Mouse (Mus musculus) erythroid progenitor cell, adult 5-6 weeks (primary cell): ENCODE results near the gene Baz2b. TPM values are rescaled to one million over a fixed set of nuclear protein-coding genes. Genes with fewer than 3 reads are reported as not detected.

ENCODE experiments used
- ATAC-seq: replicated peaks from 2 replicates; pipeline ENCODE4 v1.8.0; 2016; ENCODE audit warnings: moderate number of reproducible peaks, mild to moderate bottlenecking, moderate TSS enrichment, inconsistent platforms; ENCODE audit not compliant: poor library complexity, low FRiP score, severe bottlenecking
- total RNA-seq, 2 experiments: library from RNA; stranded (forward) in 1 of 2; stranded (reverse) in 1 of 2; fragments of 150-400 nt in 1 of 2; fragments of 186-747, 209-891 nt in 1 of 2; gene quantifications; 2 replicates each; pipeline versions ENCODE4 v1.2.3 to v1.2.4; 2015 to 2017; ENCODE audit warnings: low replicate concordance in 2 of 2

The Baz2b gene
- total RNA-seq, 2 experiments from 2014 or later, result 80.9 to 104 TPM

DNA sequence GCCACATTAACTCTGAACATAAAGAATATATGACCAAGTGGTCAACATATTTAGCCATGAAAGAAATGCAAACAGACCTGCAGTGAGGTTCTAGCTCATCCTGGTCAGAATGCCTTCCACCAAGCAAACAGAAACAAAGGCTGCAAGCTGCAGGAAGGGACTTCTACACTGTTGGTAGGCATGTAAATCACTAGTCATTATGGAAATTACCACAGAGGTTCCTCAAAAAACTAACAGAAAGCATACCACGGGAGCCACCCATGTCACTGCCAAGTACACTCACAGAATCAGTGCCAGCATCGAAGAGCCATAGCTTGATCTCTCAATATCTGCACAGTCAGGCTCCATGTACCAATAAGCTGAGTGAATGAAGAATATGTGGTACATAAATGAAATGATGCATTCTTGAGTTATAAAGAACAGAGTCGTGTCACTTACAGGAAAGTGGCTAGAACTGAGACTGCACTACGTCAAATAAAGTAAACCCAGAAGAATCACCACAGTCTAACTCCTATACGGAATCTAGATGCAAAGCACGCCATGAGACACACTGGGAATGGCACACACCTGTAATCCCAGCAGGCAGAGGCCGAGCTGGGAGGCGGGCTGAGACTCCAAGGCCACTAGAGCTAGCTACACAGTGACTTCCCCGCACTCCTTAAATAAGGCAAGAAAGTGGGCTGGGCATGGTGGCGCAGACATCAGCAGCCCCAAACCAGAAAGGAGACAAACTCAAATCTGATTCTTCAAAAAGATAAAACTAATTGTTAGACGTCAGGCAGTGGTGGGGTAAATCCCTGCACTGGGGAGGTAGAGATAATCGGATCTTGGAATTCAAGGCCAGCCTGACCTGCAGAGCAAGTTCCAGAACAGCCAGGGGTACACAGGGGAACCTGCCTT is 95.7 kb downstream of the Baz2b start:
- ATAC-seq, result no peak

DNA sequence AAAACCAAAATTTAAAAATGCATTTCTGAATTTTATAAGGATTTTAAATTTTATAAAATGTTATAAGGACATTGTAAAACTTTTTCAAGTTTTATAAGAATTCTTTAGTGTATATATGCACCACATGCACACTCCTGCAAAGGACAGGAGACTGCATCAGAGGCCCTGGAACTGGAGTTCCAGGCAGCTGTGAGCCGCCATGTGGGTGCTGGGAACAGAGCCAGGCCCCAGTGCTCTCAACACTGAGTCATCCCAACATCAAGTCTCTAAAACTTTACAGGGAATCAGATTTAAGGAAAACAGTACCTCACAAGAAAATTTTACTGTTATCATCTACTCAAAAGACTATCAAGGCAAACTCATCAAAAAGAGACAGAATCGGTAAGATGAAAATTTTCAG is 97.5 kb downstream of the Baz2b start:
- no peak for ATAC-seq

DNA sequence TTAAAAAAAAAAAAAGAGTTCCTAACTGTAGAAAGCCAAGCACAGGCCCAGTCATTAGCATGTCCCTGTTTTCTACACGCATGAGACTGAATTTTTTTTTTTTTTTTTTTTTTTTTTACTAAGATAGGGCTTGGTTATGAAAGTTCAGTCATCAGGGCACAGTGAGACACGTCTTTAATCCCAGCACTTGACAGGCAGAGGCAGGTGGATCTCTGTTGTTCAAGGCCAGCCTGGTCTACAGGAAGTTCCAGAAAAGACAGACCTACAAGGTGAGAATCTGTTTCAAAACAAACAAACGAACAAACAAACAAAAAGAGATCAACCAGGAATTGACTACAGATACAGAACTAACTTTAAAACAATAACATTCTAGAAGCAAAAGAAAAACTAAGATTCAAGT is 100.6 kb downstream of the Baz2b start:
- ATAC-seq, result no peak

DNA sequence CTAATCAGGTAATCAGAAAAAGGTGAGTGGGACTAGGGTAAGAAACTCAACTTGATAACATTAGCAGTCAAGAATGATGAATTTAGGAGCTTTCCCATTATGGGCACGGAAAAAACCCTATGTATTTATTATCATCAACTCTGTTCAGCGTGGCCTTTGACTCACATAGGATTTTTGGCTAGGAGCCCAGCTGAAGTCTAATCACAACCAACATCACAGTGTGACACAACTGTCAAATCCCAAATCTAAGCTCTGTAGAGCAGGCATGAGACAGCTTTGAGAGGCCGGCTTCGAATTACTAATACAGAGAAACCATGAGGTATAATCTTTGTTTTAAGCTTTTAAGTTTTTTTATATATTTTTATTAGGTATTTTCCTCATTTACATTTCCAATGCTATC is 113.0 kb downstream of the Baz2b start:
- ATAC-seq, result no peak

DNA sequence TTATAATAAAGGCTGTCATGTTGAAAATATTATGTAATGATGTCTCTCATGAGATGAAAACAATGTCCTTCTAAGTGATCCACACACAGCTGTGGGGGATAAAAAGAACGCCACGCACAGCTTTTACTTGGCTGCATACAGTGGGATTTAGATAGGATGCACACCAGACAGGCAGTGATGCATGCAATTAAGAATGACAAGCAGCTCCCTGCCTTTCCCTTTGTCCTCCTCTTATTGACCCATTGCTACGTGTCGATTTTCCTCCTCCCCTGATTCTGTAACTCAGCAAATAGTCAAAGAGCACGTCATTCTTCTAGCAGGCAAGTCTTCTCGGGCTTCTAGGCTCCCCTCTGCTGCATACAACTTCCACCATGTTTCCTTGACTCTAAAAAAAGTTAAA is 119.4 kb downstream of the Baz2b start:
- ATAC-seq, result no peak

DNA sequence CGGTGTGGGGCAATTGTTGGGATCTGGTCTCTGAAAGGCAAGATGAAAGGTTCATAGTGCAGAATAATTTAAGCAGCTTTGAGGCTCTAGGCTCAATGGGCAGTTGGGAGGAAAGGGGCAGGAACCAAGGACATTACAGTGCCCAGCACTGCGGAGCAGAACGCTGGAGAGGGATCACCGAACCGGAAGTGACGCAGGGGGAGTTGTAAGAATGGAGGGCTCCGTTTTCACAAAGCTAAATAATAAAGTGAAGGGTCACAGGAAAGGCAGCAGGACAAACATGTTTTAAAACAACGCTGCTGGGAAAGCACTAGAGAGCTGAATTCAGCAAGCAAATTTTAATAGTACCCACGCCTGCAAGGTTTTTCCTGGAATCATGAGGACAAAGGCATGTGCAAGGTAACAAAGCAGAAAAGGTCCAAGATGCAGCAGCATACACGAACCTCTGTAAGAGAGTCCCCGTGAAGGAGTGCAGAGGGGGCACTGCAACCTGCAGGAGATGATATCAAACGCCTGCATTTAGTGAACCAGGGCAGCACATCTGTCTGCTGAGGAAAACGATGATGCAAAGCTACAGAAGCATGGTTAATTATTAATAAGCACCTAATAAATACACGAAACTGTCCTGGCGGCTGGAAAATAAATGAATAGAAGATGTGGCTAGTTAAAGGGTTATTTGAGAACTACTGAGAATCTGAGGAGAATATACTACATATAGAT is 120.0 kb downstream of the Baz2b start:
- ATAC-seq, result no peak

DNA sequence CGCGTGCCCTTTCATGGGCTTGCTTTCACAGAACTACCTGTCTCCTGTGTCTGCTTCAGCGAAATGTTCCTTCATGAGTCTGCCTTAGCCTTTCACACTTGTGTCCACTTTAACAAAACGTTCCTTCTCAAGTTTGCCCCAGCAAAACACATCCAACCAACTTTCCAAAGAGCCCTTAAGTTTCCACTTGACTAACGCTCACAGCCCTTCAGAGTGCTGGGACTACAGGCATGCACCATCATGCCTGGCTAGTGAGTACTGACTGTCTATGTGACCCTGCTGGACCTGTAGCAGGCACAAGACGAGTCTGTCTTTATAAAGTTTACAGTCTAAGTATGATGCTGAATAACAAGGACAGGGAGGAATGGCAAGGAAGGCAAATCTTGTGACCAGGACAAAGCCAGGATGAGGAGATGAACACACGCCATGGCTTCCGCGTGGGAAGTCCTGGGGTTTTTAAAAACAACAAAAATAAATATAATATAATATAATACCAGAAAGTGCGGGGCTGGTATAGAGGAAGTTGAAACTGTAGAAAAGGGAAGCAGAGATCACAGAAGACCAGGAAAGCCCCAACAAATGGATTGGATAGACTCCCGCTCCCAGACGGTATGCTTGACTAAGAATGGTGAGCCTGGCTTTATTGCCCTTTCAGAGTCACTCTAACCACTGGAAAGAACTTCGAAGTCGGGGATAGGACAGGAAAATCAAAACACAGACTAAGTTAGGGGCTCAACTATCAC is 120.7 kb downstream of the Baz2b start:
- ATAC-seq, result no peak

DNA sequence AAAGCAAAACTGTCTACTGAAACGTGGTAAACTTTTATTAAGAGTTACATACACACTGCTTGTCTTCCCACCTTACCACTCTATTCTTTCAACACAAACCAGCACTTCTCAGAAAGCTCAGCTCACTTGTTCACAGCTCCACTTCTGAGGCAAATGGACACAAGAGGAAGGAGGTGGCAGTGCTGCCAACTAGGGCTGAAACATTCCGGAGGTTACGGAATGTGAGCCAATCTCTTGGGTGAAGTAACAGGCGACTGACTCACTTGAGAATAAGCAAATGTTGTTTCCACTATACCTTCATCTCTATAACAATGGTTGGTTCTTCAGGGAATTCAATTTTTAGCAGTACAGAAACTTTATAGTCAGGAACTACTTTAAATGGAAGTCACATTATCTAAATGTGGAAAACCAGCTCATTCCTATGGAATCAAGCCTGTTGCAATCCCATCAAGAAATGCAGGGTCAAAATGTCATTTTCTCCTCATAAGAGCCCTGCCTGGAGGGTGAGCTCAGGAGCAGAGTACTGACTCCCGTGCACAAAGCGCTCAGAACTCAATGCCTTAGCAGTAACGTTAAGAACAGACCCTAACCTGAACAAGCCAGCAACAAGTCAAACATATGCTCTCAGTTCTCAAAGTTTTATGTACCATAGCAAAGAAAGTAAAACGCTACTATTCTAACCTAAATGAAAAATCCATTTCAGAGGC is 123.3 kb downstream of the Baz2b start:
- ATAC-seq, result no peak

DNA sequence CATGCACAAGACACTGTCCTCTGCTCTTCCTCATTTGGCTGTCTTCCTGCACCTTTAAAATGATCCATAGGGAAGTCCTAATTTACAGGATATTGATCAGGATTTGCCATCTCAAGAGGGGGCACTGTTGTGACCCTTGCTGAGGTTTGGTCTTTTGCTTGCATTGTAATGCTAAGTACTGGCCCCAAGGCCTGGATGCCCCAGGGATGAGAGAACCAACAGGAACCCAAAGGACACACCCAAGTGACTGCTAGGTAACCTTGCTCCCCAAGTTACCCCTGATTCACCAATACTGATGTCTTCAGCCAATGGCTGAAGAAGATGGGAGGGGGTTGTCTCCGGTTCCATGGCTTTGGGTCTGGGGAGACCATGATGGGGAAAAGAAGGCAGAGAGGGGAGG is 124.8 kb downstream of the Baz2b start:
- ATAC-seq, result 0 out of 2 replicates have a peak, but pooled peaks have one; percentile 30

DNA sequence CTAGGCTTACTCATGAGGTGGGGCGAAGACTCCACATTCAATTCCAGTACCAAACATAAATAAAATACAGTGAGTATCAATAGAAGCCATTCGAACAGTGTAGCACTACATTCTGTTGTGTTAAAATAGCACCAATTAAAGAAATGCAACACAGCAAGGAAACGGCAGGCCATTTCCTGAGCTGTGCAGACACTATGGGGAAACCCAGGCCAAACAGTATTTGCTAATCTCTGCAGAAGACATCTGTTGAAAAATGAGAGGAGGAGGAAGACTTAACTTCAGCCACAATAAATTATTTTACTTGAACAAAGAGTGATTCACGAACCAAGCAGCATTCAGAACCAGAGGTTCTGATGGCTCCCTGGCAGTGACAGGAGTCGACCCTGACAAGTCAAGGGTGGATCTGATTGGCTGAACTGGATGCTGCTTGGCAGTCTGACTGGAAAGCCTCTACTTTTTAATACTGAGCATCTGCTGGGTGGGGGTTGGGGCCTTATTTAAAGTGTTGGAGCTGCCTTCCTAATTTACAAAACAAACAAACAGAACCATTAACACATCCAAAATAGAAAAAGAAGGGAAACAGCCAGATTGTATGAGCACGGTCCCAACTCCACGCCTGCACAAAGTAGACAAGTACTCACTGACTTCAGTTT is 126.5 kb downstream of the Baz2b start:
- ATAC-seq, result no peak

DNA sequence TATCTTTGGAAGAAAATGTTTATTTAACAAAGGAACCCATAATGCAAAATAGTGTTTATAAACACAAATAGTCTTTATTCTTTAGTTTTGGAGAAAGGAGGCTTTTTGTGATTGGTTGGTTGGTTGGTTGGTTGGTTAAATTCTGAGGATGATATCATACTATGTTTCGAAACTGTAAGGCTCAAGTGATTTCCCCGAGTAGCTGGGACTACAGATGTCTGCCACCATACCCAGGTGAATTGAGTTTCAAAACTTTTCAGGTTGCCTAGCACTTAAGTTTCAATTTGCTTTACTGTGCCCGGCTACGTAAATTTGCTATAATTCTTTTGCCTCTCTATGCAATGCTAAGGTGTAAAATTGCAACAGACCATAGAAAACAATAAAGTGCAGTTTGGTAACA is 127.4 kb downstream of the Baz2b start:
- ATAC-seq, result no peak

DNA sequence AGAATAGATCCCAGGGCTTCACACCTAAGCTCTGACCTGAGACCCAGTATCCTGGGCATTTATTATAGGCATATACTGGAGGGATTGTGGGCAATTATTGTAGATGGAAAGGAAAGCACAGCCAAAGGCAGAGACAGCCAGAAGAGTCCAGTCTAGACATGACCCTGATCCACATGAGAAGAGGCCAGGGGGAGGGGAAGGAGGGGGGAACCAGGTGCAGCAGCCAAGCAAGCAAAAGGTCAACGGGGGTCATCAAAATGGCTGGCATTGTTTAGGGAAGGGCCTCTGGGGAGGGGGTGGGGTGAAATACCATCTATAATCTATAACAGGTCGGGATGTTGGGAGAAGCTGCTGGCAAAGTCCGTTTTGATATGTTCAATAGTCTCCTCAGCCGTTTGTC is 128.8 kb downstream of the Baz2b start:
- ATAC-seq, result no peak

DNA sequence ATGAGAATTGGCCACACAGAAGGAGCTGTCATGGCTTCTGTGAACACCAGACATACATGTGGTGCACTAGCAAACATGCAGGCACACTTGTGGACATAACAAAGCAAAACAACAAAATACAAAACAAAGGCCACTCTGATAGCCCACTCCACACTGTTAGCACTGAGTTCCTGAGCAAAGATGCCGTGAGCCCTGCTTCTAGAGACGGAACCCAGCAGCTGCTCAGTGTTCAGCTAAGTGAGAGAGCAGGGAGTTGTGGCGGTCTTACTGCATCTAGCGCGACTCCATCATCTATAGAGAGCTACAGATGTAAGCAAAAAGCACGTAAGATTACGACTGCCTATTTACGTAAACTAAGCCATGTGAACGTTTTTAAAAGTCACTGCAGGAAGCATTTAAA is 132.0 kb downstream of the Baz2b start:
- ATAC-seq, result no peak

DNA sequence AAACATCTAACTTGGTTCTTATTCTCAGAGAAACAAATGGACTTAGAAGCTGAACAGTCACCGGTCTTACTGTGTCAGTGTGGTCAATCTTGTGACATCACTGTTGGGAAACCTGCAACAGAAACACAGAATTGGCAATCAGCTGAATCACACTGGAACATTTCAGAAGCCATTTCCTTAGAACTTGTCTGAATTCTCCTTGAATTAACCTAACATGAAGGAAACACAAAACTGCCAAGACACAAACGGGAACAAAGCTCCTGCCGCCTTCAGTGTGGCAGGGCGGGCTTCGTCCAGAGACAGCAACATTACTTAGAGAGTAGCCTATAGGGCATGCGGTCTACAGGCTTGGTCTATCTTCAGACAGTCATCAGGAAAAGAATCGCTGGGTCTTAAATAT is 132.8 kb downstream of the Baz2b start:
- ATAC-seq, result no peak

DNA sequence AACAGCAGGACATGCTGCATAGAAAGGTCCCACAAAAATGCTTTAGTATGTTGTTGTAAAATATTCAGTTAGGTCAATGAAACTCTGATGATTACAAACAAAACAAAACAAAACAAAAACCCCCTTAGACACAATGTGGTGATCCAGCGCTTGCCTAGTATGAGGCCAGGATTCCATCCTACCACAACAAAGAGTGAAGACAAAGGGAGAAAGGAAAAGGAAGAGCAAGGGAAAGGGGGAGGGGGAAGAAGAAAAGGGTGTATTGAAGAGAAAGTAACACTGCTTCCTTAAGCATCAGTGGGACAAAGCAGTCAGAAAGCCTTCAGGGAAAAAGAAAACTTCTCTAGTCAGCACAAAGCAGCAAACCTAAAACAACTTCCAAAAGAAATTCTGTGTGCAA is 133.6 kb downstream of the Baz2b start:
- no peak for ATAC-seq

DNA sequence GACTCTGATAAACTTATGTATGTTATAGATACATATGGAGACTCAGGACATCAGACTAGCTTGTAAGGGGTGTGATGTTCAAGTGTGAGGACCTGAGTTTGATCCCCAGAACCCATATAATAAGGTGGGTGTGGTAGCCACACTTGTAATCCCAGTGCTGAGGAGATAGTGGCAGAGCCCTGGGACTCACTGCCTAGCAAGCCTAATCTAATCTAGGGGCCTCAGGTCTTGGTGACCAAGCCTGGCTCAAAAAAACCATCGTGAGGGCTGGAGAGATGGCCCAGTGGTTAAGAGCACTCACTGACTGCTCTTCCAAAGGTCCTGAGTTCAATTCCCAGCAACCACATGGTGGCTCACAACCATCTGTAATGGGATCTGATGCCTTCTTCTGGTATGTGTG is 135.8 kb downstream of the Baz2b start:
- ATAC-seq, result 0 out of 2 replicates have a peak, but pooled peaks have one; percentile 43

DNA sequence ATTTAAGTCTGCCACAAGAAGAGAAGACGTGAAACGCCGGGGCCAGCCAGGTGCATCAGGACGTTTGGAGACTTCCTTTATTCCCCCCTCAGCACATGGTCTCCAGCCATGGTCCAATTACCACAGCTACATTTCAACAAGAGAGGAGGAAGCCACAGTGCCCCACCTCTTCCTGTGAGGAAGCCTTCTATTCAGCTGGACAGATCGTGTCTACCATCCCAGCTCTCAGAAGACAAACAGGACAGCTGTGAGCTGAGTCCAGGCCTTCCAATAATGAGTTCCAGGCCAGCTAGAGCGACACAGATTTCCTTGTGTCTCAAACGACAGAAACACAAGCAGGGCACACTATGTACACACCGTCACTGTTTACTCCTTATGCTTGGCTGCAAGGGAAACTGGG is 137.8 kb downstream of the Baz2b start:
- no peak for ATAC-seq

DNA sequence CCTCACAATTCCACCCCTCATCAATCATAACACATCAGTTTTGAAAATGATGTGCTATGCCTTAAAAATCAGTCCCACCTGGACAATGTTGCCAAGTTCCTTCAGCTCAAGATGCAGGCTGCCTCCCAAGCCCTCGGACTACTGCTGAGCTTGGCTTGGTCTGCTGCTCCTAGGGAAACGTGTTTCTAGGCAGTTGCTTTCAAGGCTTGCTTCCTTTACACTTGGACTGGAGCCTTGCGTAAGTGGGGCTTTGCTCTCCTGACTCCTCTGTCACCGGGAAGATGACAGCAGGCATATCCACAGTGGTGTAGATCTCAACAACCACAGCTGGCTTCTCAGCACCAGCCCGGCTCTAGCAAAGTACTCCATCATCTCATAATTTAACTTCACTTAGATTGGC is 138.7 kb downstream of the Baz2b start:
- ATAC-seq, result no peak

DNA sequence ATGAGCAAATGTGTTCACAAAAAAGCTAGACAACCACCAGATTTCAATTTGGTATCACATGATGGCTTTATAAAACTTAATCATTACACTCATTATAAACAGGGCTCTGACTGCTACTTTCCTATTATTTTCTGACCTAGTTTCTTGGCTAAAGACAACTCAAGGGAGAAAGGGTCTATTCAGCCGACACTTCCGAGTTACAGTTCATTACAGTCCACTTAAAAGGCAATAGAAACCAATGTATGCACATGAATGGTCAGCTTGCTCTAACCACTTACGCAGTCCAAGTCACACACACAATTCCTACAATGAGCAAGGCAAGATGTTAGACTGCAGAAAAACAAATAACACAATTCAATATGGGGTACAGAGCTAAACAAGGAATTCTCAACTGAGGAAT is 141.2 kb downstream of the Baz2b start:
- ATAC-seq, result no peak
